Mouse (Mus musculus): Measurements from ENCODE around the gene Catsperg1.

DNA sequence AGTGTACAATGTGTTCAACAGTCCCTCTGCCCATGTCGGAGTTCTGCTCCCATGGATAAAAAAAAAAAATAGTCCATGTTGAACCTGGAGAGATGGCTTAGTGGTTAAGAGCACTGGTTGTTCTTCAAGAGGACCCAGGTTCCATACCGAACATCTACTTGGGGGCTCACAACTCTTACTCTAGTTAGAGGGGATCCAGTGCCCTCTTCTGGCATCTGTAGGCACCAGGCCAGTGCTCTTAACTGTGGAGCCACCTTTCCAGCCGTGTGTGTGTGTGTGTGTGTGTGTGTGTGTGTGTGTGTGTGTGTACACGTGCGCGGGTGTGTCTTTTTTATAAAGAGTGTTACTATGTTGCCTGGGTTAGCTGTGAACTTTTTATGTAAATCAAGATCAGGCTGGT, 11.3 kb downstream of the Catsperg1 start:
- TF ChIP-seq CTCF (IDR thresholded peaks at IDR 0.05; ENCODE audit: low read depth) (no peak), EP300 (IDR thresholded peaks at IDR 0.05; ENCODE audit: low read depth) (no peak)

Data from liver, embryonic 14.5 days (tissue).